Mouse (Mus musculus) R1 (cell line): ENCODE data around the gene Olfr1254.

Experiments used
- DNase-seq: peaks from one replicate; pipeline ENCODE4 v3.0.0-alpha.2; 2018; ENCODE audit warnings: low read depth, low spot score

Olfr1254 gene

GRCm38 (mm10) chr2:89793519-89793918, at the start of gene Olfr1254:
Gene Olfr1254, minus strand, starts transcription at chr2:89793619.
- no peak for DNase-seq

GRCm38 (mm10) chr2:89841455-89841854, 48.0 kb upstream of the Olfr1254 start, which contains the start of gene Olfr1256:
Gene Olfr1256, minus strand, starts transcription at chr2:89841555.
- DNase-seq, result no peak

DNA sequence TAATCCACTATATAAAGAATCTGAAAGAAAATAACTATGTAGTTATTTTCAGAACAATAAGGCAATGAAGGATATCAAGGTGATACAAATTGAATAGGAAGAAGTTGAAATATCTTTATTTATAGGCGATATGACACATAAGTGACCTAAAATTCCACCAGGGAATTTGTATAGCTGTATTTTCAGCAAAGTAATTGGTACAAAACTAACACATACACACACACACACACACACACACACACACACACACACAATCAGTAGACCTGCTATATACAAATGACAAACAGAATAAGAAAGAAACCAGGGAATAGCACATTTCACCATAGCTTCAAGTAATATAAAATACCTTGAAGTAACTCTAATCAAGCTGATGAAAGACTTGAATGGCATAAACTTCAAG, 26.8 kb upstream of the Olfr1254 start:
- DNase-seq, result no peak

DNA sequence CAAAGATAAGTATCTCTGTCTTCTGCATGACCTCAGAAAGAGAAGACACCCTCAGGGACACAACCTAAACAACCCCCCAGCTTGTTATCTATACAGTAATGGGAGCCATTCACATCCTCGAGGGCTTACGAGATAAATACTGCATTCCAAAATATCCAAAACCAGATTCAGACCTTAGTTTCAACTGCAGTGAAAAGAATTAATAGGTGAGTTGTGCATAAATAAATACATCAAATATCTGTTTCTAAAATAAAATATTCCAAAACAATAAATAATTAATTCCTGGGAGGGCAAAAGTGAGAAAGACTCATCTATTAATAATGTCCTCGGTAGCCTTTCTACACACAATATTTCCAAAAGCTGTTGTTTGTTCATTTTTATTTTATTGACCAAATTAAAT, 18.3 kb upstream of the Olfr1254 start, which contains the start of gene Olfr1255:
Olfr1255 (plus strand) TSS at position 301 of the 400 bp plus-strand sequence.
- no peak for DNase-seq

DNA sequence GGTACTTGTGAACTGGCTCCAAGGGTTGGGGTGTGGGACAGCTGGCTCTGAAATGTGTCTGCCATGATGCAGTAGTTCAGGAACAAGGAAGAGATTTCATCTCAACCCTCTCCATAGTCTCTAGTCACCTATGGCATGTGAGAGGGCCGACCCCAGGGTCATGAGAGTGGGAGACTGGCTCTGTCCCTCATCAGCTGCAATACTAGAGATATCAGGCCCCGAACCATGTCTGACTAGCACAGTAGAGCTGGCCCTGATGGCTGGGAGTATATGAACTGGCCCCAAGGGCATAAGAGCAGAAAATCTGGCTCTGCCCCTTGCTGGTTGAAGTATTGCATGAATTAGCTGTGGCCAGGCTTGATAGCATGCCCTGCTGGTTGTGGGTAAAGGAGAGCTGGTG, 17.3 kb upstream of the Olfr1254 start:
- DNase-seq, result no peak

DNA sequence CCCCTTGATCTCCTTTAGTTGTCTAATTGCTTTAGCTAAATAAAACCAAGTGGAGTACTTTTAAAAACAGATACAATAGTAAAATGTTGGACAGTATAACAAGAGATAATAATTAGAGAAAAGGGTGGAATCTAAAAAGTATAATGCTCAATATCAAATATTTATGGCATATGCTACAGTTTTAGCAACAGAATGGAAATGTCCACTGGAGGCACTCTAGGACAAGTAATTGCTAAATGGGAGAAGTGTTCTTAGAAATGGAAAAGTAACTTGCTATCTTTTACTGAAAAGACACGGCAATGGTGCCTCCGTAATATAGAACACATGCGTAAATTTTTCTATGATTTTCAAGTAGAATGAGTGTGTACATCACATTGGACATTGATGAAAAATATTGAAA, 6.2 kb upstream of the Olfr1254 start:
- DNase-seq, result no peak

- no peak for DNase-seq
Observed at GRCm38 (mm10) chr2:89756990-89757389, 36.4 kb downstream of the Olfr1254 start, which contains the start of gene Olfr1253. Gene Olfr1253, minus strand, starts transcription at chr2:89757090.
